Mouse (Mus musculus): Measurements from ENCODE around the gene Olfr1040. TPM values are rescaled to one million over a fixed set of nuclear protein-coding genes. Genes with fewer than 3 reads are reported as not detected.
"Not testable (repeated sequence)": the region's sequence is repeated elsewhere in the genome, so short reads cannot be mapped to it uniquely, and the experiment has no call there.

Olfr1040 gene
- not detected for total RNA-seq (2021)
- long read RNA-seq, experiment 1, result 0 reads
- long read RNA-seq, experiment 2, result 0 reads

DNA sequence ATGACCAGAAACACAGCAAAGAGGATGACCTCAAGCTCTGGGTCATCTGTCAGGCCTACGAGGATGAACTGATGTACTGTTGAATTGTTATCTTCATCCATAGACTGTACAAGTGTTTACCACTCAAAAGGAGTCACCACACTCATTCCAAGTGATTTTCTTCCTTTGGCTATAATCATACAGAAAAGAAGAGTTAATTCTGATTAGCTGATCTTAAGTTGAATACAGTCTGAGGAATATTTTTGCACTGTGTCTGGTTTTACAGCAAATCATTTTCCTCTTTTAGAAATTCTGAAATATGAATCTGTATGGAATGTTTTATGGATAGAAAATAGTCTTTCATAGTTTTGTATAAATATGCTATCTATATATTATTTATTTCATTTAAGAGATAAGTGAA, at the start of gene Olfr1040:
Olfr1040 (minus strand) TSS at position 101 of the 400 bp plus-strand sequence.
- DNase-seq (ENCODE audit: extremely low spot score in 1 of 2, low spot score in 2 of 2), result no peak
- H3K4me3 ChIP-seq, result no peak within 1 kb of the TSS
- no peak within 1 kb of the TSS for H3K27ac ChIP-seq
- TF ChIP-seq CTCF (IDR thresholded peaks at IDR 0.05), result no peak
- intact Hi-C loops (cut with DNase I), result no loop called here

DNA sequence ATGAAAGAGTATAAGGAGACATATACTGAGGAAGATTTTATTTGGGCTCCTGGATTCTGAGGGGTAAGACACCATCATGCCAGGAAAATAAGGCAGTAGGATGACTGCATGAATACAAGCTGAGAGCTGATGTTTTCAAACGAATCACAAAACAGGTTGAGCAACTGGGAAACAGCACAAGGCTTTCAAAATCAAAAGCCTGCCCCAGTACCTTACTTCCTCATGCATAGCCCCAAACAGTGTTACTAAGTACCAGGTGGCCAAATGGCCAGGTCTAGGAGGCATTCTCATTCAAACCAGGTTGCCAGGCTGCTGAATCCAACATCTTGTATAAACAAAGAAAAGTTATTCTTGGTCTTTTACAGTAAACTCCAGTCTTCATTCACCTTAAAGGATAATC, 49.3 kb upstream of the Olfr1040 start:
- DNase-seq (ENCODE audit: extremely low spot score in 1 of 2, low spot score in 2 of 2), result no peak

DNA sequence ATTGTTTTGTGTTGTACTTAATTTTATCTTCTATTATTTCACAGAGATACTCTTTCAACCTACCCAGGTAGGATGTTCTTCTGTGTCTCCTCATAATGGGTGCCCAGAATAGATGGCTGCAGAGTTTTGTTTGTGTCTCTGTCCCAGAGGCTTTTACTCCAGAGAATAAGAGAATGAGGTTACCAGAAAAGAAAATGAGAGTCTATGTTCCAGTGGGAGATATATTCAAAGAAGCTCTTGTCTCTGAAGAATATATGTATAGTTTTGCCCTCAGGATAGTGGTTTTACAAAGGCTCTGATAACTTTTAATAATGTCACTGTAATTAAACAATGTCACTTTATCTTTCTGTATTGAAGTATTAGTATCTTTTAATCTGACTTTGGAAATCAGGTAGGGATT, 39.1 kb upstream of the Olfr1040 start, which contains the start of gene Olfr52:
Olfr52 (minus strand) TSS at position 101 of the 400 bp plus-strand sequence.
- TF ChIP-seq CTCF (IDR thresholded peaks at IDR 0.05), result no peak
- DNase-seq (ENCODE audit: extremely low spot score in 1 of 2, low spot score in 2 of 2), result no peak

More for the DNA sequence above, 49.3 kb upstream of the Olfr1040 start:
- no peak for TF ChIP-seq CTCF (IDR thresholded peaks at IDR 0.05)
- Histone ChIP-seq H3K4me3 (no peak overlapping the region), H3K27ac (no peak overlapping the region)
- intact Hi-C loops (cut with DNase I), result no loop called here

DNA sequence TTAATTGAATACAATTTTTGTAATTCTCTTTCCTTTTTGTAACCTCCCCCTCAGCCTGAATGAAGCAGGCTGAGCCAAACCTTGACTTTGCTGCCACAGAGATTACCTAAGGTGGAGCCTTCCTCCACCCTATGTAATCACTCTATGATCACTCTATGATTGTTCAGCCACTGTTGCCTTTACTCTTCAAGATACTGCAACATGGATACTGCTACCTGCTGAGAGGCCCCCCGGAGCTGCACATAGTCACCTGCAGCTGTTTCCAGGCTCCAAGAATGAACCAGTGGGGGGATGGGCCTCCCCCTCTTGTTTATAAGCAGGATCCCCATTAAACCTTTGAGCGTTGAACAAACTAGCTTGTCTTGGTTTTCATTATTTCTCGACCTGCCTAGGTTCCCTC, 33.4 kb upstream of the Olfr1040 start:
- TF ChIP-seq CTCF (IDR thresholded peaks at IDR 0.05), result no peak
- DNase-seq (ENCODE audit: extremely low spot score in 1 of 2, low spot score in 2 of 2), result no peak
- no peak overlapping the region for H3K4me3 ChIP-seq
- no peak overlapping the region for H3K27ac ChIP-seq
- intact Hi-C loops (cut with DNase I), result no loop called here

More for the DNA sequence above, 39.1 kb upstream of the Olfr1040 start, which contains the start of gene Olfr52:
- intact Hi-C loops (cut with DNase I), result no loop called here
- Histone ChIP-seq H3K27ac (no peak within 1 kb of the TSS), H3K4me3 (no peak within 1 kb of the TSS)

DNA sequence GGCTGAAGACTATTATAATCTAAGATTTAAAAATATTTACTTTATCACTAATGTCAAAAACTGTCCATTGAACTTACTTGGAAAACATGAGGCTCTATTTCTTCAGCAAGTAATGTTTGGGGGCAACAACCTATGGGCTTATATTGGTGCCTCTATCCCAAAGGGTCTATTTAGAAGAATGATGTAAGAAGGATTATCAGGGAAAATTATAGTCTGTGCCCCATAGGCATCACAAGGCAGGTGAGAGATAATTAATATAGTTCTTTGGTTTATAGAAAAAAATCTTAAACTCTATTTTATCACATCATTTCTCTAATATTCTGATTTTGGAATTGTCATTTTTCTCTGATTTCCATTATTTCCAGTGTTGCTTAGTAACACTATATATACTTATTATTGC, 31.2 kb upstream of the Olfr1040 start, which contains the start of gene Olfr1044:
Olfr1044 (minus strand) TSS at position 101 of the 400 bp plus-strand sequence.
- DNase-seq (ENCODE audit: extremely low spot score in 1 of 2, low spot score in 2 of 2), result no peak
- intact Hi-C loops (cut with DNase I), result no loop called here
- TF ChIP-seq CTCF (IDR thresholded peaks at IDR 0.05), result no peak
- Histone ChIP-seq H3K27ac (no peak within 1 kb of the TSS), H3K4me3 (no peak within 1 kb of the TSS)

DNA sequence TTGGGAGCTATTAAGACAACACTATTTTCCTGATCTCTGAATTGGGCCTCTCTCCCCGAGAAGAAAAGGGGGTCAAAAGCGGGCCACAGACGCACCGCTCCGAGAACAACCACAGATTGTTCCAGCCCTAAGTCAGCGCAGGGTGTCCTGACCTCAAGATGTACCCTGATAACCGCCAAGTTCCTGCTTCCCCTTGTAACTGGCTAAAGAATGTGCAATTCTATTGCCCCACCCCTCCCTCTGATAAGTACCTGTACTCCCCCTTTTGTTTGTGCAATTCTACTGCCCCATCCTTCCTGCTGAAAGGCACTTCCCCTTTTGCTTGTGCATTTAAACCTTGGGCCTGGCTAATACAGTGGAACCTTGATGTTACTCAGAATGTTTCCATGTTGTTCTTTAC, 28.9 kb upstream of the Olfr1040 start:
- H3K4me3 ChIP-seq; intact Hi-C loops (cut with DNase I); DNase-seq (ENCODE audit: extremely low spot score in 1 of 2, low spot score in 2 of 2); H3K27ac ChIP-seq: not testable (repeated sequence)

DNA sequence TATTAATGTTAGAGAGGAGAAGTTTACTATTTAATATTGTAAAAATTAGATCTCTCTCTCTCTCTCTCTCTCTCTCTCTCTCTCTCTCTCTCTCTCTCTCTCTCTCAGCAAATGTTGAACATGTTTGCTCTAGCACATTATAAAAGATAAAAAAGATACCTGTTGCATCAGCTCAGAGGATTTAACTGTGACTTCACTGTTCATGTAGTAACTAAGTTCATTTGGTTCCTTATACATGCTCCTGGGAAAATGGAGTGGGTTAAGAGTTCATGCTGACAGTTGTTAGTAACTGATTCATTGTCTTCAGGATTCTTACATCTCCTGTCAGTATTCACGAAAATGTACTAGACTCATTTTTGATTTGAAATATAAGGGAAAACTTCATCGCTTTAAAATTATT, 20.9 kb upstream of the Olfr1040 start, which contains the start of gene Olfr1043:
Olfr1043 (minus strand) TSS at position 101 of the 400 bp plus-strand sequence.
- Histone ChIP-seq H3K27ac (no peak within 1 kb of the TSS), H3K4me3 (no peak within 1 kb of the TSS)
- DNase-seq (ENCODE audit: extremely low spot score in 1 of 2, low spot score in 2 of 2), result no peak
- intact Hi-C loops (cut with DNase I), result no loop called here
- TF ChIP-seq CTCF (IDR thresholded peaks at IDR 0.05), result no peak

DNA sequence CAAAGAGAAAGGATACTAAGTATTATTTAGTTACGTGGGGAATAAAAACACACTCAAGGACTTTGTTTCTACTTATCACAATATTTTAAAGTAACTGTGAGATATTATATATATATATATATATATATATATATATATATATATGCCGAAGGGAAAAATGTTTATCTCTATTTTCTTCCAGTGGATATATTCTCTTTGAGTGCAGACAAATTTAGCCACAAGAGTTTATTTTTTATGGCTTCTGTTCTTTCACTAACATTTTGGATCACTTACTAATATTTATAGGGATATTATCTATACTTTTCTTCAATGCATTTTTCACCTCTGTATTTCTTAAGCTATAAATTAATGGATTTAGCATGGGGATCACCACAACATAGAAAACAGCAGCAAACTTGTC, 15.2 kb upstream of the Olfr1040 start, which contains the start of gene Olfr1042:
Olfr1042 (minus strand) TSS at position 101 of the 400 bp plus-strand sequence.
- TF ChIP-seq CTCF (IDR thresholded peaks at IDR 0.05), result no peak
- DNase-seq (ENCODE audit: extremely low spot score in 1 of 2, low spot score in 2 of 2), result no peak
- intact Hi-C loops (cut with DNase I), result no loop called here
- H3K27ac ChIP-seq, result no peak within 1 kb of the TSS
- H3K4me3 ChIP-seq, result no peak within 1 kb of the TSS

DNA sequence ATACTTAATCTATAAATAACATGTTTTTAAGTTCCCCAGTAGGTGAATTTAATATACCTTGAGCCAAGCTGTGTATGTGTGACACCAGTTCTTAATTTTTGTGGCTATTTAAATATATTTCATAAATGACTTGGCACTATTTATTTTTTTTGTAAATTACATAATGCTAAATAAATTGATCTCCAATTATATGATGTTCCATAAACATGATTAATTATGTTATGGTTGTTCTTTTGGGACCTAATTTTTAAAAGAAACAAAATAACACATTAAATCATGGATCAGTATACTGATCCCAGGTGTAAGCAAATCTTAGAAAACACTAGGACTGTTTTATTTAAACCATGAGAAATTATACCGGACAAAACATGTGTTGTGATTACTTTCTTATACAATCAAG, 10.7 kb downstream of the Olfr1040 start, which contains the start of gene Olfr1039:
Olfr1039 (minus strand) TSS at position 101 of the 400 bp plus-strand sequence.
- H3K4me3 ChIP-seq, result no peak within 1 kb of the TSS
- intact Hi-C loops (cut with DNase I), result no loop called here
- no peak for DNase-seq (ENCODE audit: extremely low spot score in 1 of 2, low spot score in 2 of 2)
- no peak within 1 kb of the TSS for H3K27ac ChIP-seq
- no peak for TF ChIP-seq CTCF (IDR thresholded peaks at IDR 0.05)

Other genes starting within 250 kb of the Olfr1040 start
- not detected for gene Olfr1024, start 241.7 kb downstream of the Olfr1040 start, total RNA-seq (2021)
- not detected for gene Olfr1025-ps1, start 231.5 kb downstream of the Olfr1040 start, total RNA-seq (2021)
- not detected for gene Olfr1026, start 225.2 kb downstream of the Olfr1040 start, total RNA-seq (2021)
- gene Olfr1028, start 196.3 kb downstream of the Olfr1040 start, total RNA-seq (2021), result not detected
- gene Olfr1029, start 172.8 kb downstream of the Olfr1040 start, total RNA-seq (2021), result not detected
- not detected for gene Olfr1030, start 167.5 kb downstream of the Olfr1040 start, total RNA-seq (2021)
- gene Olfr1031, start 156.4 kb downstream of the Olfr1040 start, total RNA-seq (2021), result not detected
- gene Olfr1032, start 141.2 kb downstream of the Olfr1040 start, total RNA-seq (2021), result not detected
- not detected for gene Olfr1033, start 126.1 kb downstream of the Olfr1040 start, total RNA-seq (2021)
- not detected for gene Olfr1034, start 100.9 kb downstream of the Olfr1040 start, total RNA-seq (2021)
- not detected for gene Olfr1036, start 72.7 kb downstream of the Olfr1040 start, total RNA-seq (2021)
- not detected for gene Olfr1037, start 59.3 kb downstream of the Olfr1040 start, total RNA-seq (2021)
- gene Olfr1039, start 10.8 kb downstream of the Olfr1040 start, total RNA-seq (2021), result not detected
- not detected for gene Olfr1042, start 15.1 kb upstream of the Olfr1040 start, total RNA-seq (2021)
- gene Olfr1043, start 20.8 kb upstream of the Olfr1040 start, total RNA-seq (2021), result not detected
- not detected for gene Olfr1044, start 31.1 kb upstream of the Olfr1040 start, total RNA-seq (2021)
- not detected for gene Olfr52, start 39.0 kb upstream of the Olfr1040 start, total RNA-seq (2021)
- gene Olfr1045, start 56.3 kb upstream of the Olfr1040 start, total RNA-seq (2021), result not detected
- gene Olfr1046, start 72.6 kb upstream of the Olfr1040 start, total RNA-seq (2021), result not detected
- not detected for gene Olfr1047, start 84.7 kb upstream of the Olfr1040 start, total RNA-seq (2021)
- gene Olfr1048, start 93.6 kb upstream of the Olfr1040 start, total RNA-seq (2021), result not detected
- gene Olfr1049, start 111.6 kb upstream of the Olfr1040 start, total RNA-seq (2021), result not detected
- not detected for gene Olfr1051, start 132.4 kb upstream of the Olfr1040 start, total RNA-seq (2021)
- gene Olfr1052, start 145.7 kb upstream of the Olfr1040 start, total RNA-seq (2021), result not detected
- not detected for gene Olfr1053, start 168.6 kb upstream of the Olfr1040 start, total RNA-seq (2021)
- not detected for gene Olfr1054, start 188.7 kb upstream of the Olfr1040 start, total RNA-seq (2021)
- not detected for gene Olfr1055, start 203.6 kb upstream of the Olfr1040 start, total RNA-seq (2021)
- gene Olfr1056, start 215.7 kb upstream of the Olfr1040 start, total RNA-seq (2021), result not detected
- gene Olfr1057, start 231.7 kb upstream of the Olfr1040 start, total RNA-seq (2021), result not detected
- gene Olfr1058, start 241.8 kb upstream of the Olfr1040 start, total RNA-seq (2021), result not detected